Mouse (Mus musculus): ENCODE data around the gene Gm45711. TPM values are rescaled to one million over a fixed set of nuclear protein-coding genes. Genes with fewer than 3 reads are reported as not detected.
"Not testable (repeated sequence)": the region's sequence is repeated elsewhere in the genome, so short reads cannot be mapped to it uniquely, and the experiment has no call there.

Gene Gm45711
- total RNA-seq, 2 experiments from 2014 or later: not detected

DNA sequence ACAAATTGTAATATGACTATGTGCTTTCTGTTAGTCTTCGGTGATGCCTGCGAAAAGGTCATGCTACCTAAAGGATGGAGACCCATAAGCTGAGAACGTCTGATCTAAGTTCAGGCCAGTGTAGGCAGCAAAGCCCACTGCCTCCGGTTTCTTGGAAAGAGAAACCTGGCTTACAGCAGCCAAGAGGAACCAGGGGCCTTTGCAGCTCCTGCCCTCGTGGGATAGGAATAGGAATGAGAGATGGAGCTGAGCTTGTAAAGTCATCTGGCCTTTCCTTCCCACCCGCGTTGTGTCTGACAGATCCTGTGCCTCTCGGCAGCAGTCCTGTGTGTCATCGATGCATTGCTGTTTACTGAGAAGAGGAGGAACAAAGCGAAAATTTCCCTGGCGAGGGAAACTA lies 11.4 kb upstream of the Gm45711 start, which contains the start of gene Gm11020:
Gene Gm11020 (plus strand): TSS at position 301 of the 400 bp plus-strand sequence.
- DNase-seq (ENCODE audit: low spot score in 2 of 2): not testable (repeated sequence)

DNA sequence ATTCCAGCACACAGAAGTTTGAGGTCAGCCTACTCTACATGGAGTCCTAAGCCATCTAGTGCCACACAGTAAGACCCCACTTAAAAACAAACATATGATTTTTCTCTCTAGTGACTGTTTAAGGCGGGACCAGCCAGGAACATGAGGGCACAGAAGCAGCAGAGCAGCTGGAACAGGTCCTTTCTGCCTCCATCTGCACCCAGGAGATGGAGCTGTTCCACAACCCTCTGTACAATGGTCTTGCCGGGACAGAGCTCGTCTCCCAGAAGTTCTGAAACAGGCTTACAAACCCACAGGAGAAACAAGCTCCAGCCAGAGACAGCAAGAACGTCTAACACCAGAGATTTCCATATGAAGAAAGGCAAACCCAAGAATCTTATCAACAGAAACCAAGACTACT lies 3.4 kb upstream of the Gm45711 start:
- peak in 1 of 2 experiments; percentile 28 for DNase-seq (ENCODE audit: low spot score in 2 of 2)

DNA sequence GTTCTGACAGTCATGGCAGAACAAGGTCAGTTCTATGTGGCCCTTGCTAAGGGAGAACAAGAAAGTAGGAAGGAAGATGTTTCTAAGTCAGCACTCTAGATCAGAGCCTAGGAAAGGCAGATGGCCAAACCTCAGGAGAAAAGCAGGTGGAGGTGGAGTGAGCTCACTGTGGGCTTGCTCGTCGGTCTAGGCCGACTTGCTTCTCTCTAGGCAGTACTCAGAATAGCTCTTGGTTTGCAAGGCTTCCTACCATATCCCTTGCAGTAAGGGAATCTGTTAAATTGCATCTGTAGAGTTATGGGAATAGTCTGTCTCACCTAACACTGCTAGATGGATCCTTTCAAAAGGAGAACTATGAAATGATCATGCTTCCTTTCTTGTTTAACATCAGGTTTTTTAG lies 2.1 kb upstream of the Gm45711 start:
- DNase-seq (ENCODE audit: low spot score in 2 of 2): not testable (repeated sequence)

DNA sequence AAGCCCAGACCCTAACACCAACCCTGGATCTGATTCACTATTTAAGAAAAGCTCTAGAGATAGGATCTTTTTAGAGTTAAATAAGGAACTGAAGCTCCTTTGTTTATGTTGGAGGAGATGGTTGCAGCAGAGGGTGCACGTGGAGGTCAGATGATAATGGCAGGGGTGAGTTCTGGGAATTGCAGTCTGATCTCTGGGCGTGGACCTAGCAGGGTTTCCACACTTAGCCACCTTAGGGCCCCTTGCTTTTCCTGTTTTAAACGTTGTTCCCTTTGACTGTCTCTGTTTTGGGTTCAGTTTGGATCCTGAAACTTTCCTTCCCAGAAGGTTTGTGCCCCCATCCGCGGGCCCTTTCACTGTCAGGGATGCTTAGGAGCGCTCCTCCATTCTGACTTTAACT lies 1.5 kb downstream of the Gm45711 start:
- not testable (repeated sequence) for DNase-seq (ENCODE audit: low spot score in 2 of 2)

DNA sequence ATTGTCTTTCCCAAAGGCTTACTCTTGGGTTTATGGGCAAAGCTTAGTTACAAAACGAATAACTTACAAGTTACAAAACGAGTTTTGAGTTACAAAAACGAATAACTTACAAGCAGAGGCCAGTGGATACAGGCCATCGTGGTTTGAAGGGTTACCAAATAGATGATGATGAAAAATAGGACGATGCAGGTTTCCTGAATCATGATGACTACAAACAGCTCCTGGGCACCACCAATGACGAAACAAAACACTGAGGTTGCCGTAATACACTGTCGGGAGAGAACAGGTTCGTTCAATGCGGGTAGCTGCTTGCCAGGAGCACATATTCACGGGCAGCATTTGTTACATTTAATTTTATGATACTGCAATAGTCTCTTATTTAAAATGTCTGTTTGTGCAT lies 4.9 kb downstream of the Gm45711 start:
- DNase-seq (ENCODE audit: low spot score in 2 of 2): no peak

DNA sequence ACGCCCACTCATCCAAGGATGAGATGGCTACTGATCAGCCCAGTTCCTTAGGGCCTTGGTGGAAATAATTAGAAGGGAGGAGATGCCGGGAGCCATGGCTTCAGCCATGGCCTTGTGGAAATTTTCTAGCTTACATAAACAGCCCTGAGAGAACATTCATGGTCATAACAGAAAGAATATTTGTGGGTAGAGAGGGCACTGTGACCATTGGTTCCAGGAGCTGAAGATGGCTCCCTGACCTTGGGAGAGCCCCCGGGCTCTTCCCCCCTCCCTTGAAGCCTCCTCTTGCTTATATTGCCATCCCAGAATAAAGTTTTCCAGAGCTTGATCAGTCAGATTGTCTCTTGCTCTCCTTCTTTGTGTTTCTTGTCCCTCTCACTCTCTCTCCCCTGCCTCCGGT lies 7.3 kb downstream of the Gm45711 start:
- not testable (repeated sequence) for DNase-seq (ENCODE audit: low spot score in 2 of 2)

DNA sequence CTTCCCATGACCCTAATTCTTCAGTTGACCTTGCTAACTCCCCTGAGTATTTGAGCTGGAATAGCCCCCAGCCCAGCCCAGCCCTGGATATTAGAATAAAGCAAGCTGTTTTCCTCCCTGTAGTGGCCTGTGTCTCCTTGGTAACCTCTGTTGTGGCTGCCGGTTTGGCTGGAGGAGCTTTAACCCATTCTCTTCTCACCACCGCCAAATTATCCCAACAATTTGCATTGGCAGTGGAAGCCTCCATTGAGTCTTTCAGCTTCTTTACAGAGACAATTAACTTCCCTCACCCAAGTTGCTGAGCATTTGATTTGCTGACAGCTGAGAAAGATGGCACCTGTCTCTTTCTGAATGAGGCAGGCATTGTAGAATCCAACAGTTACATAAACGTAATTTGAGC lies 8.3 kb downstream of the Gm45711 start:
- DNase-seq (ENCODE audit: low spot score in 2 of 2): peak; percentile 12 to 35

DNA sequence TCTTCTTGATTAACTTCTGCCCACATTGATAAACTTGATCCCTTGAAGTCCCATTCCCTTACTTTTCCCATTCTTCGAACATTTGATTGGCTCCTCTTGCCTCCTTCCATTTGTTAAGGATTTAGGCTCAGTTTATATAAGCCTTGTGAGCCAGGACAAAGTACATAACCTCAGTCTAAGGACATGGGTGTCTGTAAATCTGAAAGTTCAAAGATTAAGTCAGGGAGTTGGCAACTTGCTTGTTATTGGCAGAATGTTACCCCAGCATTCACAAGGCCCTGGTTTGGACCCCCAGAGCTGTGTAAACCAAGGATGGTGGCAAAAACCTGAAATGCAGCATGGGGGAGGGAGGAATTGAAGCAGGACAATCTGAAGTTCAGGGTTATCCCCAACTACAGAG lies 15.5 kb downstream of the Gm45711 start:
- no peak for DNase-seq (ENCODE audit: low spot score in 2 of 2)

DNA sequence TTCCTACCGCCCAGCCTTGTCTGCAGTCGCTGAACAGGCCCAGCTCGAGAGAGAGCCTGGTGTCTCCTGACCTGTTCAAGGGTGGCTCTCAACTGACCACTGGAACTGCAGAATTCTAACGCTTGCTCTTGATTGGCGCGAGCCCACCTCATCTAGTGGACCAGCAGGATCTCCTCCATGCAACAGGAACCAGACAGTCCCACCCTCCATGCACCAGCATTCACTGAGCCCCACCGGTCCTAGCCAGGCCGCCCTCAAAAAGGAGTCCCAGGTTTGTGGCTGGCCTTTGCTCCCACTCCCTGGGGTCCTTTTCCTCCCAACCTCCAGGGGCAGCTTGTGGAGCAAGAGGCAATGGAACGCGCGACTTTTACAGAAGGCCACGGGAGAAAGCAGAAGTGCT lies 16.8 kb downstream of the Gm45711 start, which contains the start of gene Cmtm2a:
Gene Cmtm2a (minus strand): TSS at position 101 of the 400 bp plus-strand sequence.
- DNase-seq (ENCODE audit: low spot score in 2 of 2): not testable (repeated sequence)

DNA sequence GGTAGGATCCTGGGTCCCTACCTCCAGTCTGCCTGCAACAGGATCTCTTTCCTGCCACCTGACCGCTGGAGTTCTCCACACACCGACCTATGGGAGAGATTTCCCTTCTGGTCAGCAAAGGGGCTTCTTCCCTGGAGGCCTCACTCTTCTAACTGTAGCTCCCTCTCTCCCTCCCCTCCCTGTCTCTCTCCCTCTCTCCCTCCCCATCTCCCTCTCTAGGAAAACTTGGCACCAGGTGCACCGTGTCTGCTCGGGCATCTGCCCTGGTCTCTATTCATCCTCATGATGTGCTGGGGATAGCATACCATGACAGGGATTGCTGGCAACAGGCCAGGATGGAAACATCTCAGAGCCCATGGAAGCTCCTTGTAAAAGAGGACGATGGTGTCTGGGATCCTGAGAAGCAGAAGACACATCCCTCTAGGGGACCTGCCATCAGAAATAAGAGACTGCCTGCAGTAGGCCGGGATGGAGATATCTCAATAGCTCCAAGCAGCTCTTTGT lies 40.9 kb downstream of the Gm45711 start:
- no peak for DNase-seq (ENCODE audit: low spot score in 2 of 2)

DNA sequence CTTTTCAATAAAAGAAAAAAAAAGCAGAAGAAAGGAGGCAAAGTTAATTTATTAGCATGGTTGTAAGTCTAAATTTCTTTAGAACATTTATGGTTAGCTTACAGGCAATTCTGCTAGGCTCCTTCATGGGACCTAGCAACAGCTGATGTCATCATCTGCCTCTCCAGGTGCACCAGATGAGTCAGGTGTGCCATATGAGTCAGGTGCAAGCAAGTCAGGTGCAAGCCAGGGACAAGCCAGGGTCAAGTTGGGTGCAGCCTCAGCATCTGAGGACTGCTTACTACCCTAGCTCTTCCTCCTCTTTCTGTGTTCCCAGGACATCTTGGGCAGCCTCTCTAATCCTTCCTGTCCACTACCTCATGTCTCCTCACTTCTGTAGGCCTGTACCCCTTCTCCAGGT lies 41.5 kb downstream of the Gm45711 start:
- DNase-seq (ENCODE audit: low spot score in 2 of 2): no peak

DNA sequence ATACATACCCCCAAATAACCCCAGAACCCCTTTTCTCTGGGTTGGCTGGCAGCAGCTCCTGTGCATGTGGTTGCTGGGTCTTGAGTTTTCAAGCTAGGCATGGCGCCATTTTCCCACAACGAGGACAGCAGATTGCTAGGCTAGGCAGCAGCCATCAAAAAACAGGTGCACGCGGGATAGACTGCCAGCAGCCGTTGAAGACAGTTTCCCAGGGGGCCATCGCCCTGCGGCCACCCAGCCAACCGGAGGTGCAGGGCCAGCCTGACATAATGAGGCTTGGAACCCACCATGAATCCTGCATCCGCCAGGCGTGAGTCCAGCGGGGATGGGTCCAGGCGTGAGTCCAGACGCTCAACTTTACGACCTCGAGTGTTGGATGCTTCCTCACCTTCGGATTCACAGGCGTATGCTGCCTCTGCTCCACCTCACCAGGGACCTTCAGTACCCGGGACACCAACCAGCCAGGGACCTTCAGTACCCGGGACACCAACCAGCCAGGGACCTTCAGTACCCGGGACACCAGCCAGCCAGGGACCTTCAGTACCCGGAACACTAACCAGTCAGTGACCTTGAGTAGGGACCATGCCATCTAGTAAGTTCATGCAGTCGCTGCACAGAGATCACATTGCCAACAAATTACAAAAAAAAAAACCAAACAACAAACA lies 45.5 kb downstream of the Gm45711 start:
- DNase-seq (ENCODE audit: low spot score in 2 of 2): not testable (repeated sequence)

DNA sequence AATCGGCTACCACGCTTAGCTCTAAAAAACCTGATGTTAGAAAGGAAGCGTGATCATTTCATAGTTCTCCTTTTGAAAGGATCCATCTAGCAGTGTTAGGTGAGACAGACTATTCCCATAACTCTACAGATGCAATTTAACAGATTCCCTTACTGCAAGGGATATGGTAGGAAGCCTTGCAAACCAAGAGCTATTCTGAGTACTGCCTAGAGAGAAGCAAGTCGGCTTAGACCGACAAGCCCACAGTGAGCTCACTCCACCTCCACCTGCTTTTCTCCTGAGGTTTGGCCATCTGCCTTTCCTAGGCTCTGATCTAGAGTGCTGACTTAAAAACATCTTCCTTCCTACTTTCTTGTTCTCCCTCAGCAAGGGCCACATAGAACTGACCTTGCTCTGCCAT lies 48.1 kb downstream of the Gm45711 start:
- DNase-seq (ENCODE audit: low spot score in 2 of 2): not testable (repeated sequence)

DNA sequence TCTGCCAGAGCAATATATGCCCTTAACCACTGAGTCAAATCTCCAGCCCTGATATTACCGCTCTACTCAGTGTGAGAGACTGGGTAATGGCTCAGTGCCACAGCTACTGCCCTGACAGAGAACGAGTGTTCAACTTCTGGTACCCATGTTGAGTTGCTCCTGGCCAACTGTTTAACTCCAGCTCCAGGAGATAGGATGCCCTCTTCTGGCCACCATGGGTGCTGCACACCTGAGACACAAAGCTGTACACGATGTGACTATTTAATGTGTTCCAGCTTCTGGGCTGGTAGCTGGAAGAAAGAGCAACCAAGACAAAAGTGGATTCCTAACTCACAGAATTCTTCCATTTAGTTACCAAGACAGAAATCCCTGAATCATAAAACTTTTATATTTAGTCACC lies 56.9 kb downstream of the Gm45711 start:
- DNase-seq (ENCODE audit: low spot score in 2 of 2): no peak

DNA sequence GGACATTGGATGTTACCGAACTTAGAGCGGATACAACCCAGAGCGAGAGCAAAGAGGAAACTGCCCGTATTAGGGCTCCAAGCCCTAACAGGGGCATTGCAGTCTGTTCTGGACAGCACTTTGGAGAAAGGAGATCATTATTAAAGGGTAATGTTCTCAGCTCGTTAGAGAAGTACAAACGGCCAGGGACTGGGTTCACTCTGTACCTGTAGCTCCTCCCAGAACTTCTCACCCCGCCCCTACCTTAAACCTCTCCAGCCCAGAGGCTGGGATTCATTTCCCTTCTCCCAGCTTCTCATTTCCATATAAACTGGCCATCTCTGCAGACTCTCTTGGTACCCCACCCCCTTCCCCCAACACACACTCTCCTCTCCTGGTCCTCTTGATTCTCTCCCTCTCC lies 58.4 kb downstream of the Gm45711 start:
- DNase-seq (ENCODE audit: low spot score in 2 of 2): no peak

DNA sequence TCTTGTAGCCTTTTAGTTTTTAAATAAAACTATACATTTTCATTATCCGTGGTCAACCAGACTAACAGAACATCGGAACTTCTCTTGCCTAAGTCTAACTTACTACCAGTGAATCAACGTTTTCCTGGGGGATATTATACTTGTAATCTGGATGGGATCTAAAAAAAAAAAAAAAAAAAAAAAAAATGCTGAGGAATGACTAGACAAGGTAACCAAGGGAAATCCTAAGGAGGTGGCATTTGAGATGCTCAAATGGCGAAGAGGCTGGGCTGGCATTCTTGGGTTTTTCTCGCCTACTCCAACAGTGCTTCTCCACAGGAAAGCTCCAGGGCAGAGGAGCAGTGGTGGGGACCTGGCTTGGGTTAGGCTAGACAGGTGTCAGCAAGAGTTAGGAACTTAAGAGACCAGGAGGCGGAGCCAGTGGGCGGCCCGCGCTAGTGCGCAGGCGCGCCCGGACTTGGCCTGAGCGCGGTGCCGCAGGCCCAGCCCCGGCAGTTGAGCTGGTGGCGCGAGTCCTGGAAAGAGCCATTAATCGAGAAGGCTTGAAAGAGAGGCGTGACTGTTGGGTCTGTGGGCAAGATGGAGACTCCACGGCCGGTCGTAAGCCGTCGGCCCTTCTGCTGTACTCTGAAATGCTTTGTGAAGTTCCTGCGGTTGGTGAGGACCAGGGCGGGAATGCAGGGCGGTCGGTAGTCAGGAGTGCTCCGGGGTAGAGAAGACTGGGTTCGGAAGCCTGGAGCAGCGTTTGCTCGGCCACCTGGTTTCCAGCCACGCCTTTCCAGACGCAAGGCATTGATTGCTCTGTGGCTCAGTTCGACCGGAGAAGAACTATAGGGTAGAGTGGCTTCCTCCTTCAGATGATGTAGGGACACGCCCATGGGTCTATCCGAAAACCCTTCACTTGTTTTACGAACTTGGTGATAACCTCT lies 59.2 kb downstream of the Gm45711 start, which contains the start of gene Cklf:
Gene Cklf (plus strand): TSS at position 423 of the 929 bp plus-strand sequence.
- DNase-seq (ENCODE audit: low spot score in 2 of 2): peak; percentile 77 to 82

DNA sequence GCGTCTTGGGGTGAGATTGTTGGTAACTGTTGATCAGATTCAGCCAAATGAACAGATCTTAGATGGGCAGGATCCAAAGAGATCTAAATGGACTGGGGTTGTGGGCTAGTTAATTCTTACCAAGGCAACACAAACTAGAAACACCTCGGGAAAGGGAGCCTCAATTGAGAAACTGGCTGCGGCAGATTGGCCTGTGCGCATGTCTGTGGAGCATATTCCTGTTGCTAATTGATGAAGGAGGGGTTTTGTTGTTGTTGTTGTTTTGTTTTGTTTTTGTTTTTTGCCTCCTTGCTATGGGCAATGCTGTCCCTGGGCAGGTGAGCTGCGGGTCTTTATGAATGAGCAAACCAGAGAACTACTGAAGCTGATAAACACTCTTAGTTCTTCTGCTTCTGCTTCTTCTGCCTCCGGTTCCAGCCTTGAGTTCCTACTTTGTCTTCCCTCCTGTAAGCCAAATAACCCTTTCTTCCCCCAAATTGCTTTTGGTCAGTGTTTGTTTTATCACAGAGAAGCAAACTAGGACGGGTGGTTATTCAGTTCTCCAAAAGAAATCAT lies 60.4 kb downstream of the Gm45711 start:
- DNase-seq (ENCODE audit: low spot score in 2 of 2): no peak

DNA sequence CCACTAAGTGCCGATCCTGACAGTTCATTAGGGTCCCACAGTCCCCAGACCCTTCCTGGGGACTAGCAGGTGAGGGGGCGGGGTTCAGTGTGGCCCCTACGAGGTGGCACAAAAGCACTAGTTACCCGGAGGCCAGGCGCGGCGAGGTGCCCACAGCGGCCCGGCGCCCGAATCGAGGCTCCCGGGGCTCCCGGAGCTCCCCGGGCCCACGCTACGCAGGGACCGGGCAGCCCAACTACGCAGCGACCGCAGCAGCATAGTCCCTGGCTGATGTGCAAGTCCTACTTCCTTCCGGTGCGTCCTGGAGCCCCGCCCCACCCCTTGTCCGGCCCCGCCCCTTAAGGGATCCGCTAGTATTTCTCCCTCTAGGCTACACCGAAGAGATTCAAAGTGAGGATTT lies 61.6 kb downstream of the Gm45711 start, which contains the start of gene Tk2:
Gene Tk2 (minus strand): TSS at position 283 of the 400 bp plus-strand sequence.
- peak; percentile 68 to 78 for DNase-seq (ENCODE audit: low spot score in 2 of 2)

DNA sequence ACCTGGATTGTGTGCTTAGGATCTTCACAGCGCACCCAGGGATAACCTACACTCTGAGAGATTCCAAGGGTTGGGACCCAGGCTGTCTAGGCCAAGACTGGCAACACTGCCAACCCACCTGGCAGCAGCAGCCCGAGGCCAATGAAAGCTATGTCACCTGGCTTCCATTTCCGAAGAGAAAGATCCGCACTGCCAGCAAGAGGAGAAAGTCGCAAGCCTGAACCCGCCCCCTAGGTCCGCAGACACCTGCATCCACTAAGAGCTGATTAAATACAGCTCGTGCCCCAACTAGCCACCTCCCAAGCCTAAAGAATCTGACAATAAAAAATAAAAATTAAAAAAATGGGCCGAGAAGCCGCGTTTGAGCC lies 62.0 kb downstream of the Gm45711 start:
- peak in 1 of 2 experiments; percentile 34 for DNase-seq (ENCODE audit: low spot score in 2 of 2)

DNA sequence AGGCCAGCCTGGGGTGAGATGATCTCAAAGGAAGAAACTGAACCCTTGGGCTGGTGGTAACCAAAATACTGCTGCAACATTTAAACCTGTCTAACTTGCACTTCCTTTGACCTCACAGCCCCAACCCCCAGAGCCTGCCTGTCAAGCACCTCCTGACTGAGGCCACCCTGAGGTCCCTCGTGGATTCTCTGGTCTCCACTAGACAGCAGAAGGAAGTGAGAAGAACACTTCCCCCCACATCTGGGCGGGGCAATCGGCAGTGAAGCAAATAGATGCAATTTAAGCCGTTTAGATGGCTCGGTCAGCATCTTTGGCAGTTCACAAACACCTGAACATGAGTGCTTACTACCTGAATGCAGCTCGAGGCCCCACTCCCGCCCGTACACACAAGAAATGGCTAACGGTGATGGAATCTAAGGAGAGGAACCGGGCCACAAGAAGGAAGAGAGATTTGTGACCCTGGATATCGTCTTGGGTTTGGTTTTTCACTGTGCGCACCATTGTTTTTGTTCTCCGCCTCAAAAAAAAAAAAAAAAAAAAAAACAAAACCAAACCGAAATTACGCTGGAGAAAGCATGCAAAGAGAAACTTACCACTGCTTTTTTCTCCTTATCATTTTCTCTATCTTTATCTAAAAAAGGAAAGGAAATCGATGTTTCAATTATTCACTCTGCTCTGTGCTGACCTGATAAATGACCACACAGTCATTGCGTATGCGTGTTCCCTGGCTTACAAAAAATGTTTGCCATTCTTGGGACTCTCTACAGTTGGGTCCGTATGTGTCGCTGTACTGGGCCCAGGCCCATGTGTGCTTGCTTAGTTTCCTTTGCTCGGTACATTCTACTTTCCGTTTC lies 62.6 kb downstream of the Gm45711 start:
- no peak for DNase-seq (ENCODE audit: low spot score in 2 of 2)

DNA sequence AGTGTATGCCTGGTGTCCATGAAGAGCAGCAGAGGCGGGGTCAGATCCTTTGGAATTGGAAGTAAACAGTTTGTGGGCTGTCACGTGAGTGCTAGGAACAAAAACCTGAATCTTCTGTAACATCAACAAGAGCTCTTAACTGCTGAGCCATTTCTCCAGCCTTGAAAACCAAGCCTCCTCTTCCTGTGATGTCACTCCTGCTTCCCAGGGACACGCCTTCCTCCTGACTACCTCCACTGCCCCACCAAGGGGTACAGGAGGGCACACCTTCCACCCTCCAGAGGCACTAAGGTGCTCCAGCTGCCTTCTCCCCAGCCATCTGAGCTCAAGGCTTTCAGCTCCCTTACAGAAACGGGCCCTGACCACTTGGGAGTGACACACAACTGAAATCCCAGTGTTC lies 63.3 kb downstream of the Gm45711 start:
- DNase-seq (ENCODE audit: low spot score in 2 of 2): no peak
